21 mouse cellular contexts compared by ENCODE assay signal in the genomic region with DNA sequence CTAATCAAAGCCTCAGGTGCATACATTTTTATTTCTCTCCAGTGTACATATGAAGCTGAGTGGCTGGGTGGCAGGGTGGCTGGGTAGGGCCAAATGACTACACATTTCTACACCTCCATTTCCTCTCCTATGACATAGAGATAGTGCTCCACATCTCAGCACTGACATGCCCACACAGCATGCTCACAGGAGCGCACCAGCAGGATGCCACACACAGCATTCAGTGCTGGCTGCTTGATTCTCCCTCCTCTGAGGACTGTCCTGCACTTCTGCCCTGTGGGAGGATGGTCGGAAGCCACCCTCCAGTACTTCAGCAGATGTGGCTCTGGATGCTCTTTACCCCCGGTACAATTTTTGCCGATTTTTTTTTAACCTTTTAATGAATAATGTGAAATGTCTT.
A peak's percentile ranks its signal among the peaks of the same experiment; 100 is the strongest.
DNase-seq lines count a peak whose midpoint lies in the region; ATAC-seq lines count a peak whose summit lies in the region.
"Had no signal": no experiment of that assay in that cellular context is flagged by ENCODE, and none has a peak within 500 bp of the region (broad histone marks: within the 10 kb centered on the region; RNA-seq: fewer than 3 reads in every experiment).

No protein-coding gene starts in this region.

- H3K4me3 ChIP-seq in megakaryocyte, embryonic 14.5 days (replicated peaks) = peak overlapping the region; percentile 71
- H3K4me3 ChIP-seq: forebrain, embryonic 10.5 days; forebrain, embryonic 15.5 days; heart, embryonic 12.5 days; heart, embryonic 15.5 days had no signal

- intact Hi-C loops in heart, postnatal 25 days (cut with DNase I) = no loop called here
- intact Hi-C loops in gastrocnemius, postnatal 36 days (cut with DNase I) = no loop called here

- H3K27me3 ChIP-seq in megakaryocyte, embryonic 14.5 days (replicated peaks) = no peaks in the 10 kb centered on the region
- H3K27me3 ChIP-seq: forebrain, embryonic 15.5 days; heart, embryonic 12.5 days; heart, embryonic 15.5 days had no signal

- H3K4me1 ChIP-seq in megakaryocyte, embryonic 14.5 days = peaks cover 63% of the 10 kb centered on the region

- no peaks in the 10 kb centered on the region for H3K9me3 ChIP-seq in megakaryocyte, embryonic 14.5 days
- H3K9me3 ChIP-seq: forebrain, embryonic 10.5 days; forebrain, embryonic 15.5 days; heart, embryonic 12.5 days; heart, embryonic 15.5 days had no signal

- no peak for ATAC-seq in megakaryocyte, adult 5-6 weeks (ENCODE audit: poor library complexity, severe bottlenecking)
- peak; percentile 35 for ATAC-seq in CD4-positive, CD25-positive, alpha-beta regulatory T cell, adult 4 months
- peak; percentile 43 for ATAC-seq in activated CD4-positive, CD25-positive, alpha-beta regulatory T cell, adult 4 months
- ATAC-seq: forebrain, embryonic 15.5 days; hindbrain, postnatal 0 days had no signal

- H3K36me3 ChIP-seq in megakaryocyte, embryonic 14.5 days (replicated peaks; ENCODE audit: low read length) = peaks cover 8% of the 10 kb centered on the region
- H3K36me3 ChIP-seq: forebrain, embryonic 10.5 days; forebrain, embryonic 15.5 days; heart, embryonic 12.5 days; heart, embryonic 15.5 days had no signal

- DNase-seq in heart, adult 11 months = peak; percentile 79
- no peak for DNase-seq in heart, postnatal 25 days (ENCODE audit: low spot score)
- DNase-seq in gastrocnemius, postnatal 36 days = no peak
- no peak for DNase-seq in gastrocnemius, adult 18-20 months (ENCODE audit: low spot score)
- DNase-seq: adrenal gland, postnatal 10 days; adrenal gland, postnatal 36 days; cerebellum, adult 18-20 months; cerebellum, adult 9-10 months; cerebellum, postnatal 14 days; heart, adult 18-20 months; heart, postnatal 10 days; heart, postnatal 4 days had no signal
